Mouse (Mus musculus) small intestine, adult 2 months (tissue): Measurements from ENCODE around the gene Pex7. TPM values are rescaled to one million over a fixed set of nuclear protein-coding genes. Genes with fewer than 3 reads are reported as not detected.

Source experiments
- H3K27ac ChIP-seq: fragments of 200-500 bp; 2 replicates; pipeline ENCODE4 v1.5.1; 2012; ENCODE audit warnings: low read depth, low read length, control low read depth, inconsistent platforms; ENCODE audit not compliant: insufficient read depth
- H3K27me3 ChIP-seq: fragments of 200-500 bp; 2 replicates; pipeline ENCODE4 v1.6.1; 2012; ENCODE audit warnings: mild to moderate bottlenecking, moderate library complexity, low read length, inconsistent platforms; ENCODE audit not compliant: control insufficient read depth, insufficient read depth
- H3K36me3 ChIP-seq: fragments of 200-500 bp; 2 replicates; pipeline ENCODE4 v1.6.1; 2012; ENCODE audit warnings: mild to moderate bottlenecking, low read length, control low read depth, inconsistent platforms; ENCODE audit not compliant: control insufficient read depth, insufficient read depth
- H3K4me1 ChIP-seq: fragments of 200-500 bp; 2 replicates; pipeline ENCODE4 v1.6.1; 2012; ENCODE audit warnings: low read length, inconsistent platforms, mixed read lengths; ENCODE audit not compliant: control insufficient read depth, insufficient read depth, insufficient read length
- H3K4me3 ChIP-seq: fragments of 200-500 bp; 2 replicates; pipeline ENCODE4 v1.5.1; 2012; ENCODE audit warnings: low read depth, mild to moderate bottlenecking, control low read depth, inconsistent platforms, low read length, moderate library complexity
- CTCF ChIP-seq: fragments of 200-500 bp; IDR thresholded peaks from 2 replicates; pipeline ENCODE4 v1.5.1; 2012; ENCODE audit warnings: low read depth, mild to moderate bottlenecking, control low read depth, inconsistent platforms, low read length, moderate library complexity, mixed read lengths; ENCODE audit not compliant: insufficient replicate concordance, insufficient read length; ENCODE audit errors: extremely low read depth
- POLR2A ChIP-seq: fragments of 200-500 bp; IDR thresholded peaks from 2 replicates; pipeline ENCODE4 v1.6.1; 2012; ENCODE audit warnings: low read depth, mild to moderate bottlenecking, control low read depth, inconsistent platforms, low read length, moderate library complexity
- WGBS: fragments of 180-500 bp; shearing (Covaris S2); methylation state at CpG from one replicate; pipeline ENCODE4 v1.1.7; 2018; 5-methylcytosine and 5-hydroxymethylcytosine counted together
- polyA plus RNA-seq: library from polyadenylated mRNA; depleted of rRNA; stranded (reverse); fragments of >200 nt; gene quantifications from 2 replicates; pipeline ENCODE4 v1.2.3, GENCODE M21; 2012

The Pex7 gene
- polyA plus RNA-seq, 1 experiment = 26.1 TPM

GRCm38 (mm10) chr10:19891686-19892085 is 15.8 kb downstream of the Pex7 start:
- Histone ChIP-seq H3K36me3 (peaks cover 21% of the 10 kb centered on the region), H3K4me1 (0 out of 2 replicates have a peak, but pooled peaks cover 2% of the 10 kb centered on the region), H3K4me3 (no peak overlapping the region), H3K27ac (no peak overlapping the region), H3K27me3 (no peaks in the 10 kb centered on the region)
- 75% methylated on average over 3 of the region's 3 CpGs for WGBS
- no peak for TF ChIP-seq CTCF
- no peak for TF ChIP-seq POLR2A

DNA sequence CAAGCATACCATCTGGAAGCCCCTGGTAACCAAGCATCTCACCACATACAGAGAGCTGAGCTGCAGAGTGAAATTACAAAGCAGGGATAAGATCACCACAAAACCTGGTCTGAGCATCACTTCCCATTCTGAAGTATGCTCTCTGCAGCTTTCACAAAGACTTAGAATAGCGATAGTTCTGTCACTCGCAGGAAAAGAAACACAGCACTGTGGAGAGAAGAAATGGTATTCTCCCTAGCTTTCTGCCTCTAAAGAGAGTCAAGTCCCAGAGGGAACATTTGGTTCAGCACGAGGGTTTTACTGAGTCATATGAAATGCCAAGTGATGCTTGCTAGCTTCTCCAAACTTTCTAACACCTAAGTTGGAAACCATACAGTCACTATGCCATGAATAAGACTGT is 17.6 kb downstream of the Pex7 start:
- Histone ChIP-seq H3K4me3 (no peak overlapping the region), H3K4me1 (0 out of 2 replicates have a peak, but pooled peaks cover 2% of the 10 kb centered on the region), H3K27me3 (no peaks in the 10 kb centered on the region), H3K27ac (no peak overlapping the region), H3K36me3 (peaks cover 29% of the 10 kb centered on the region)
- TF ChIP-seq CTCF = no peak
- no peak for TF ChIP-seq POLR2A
- WGBS = 83% methylated on average over 3 of the region's 3 CpGs

GRCm38 (mm10) chr10:19886249-19886648 is 21.2 kb downstream of the Pex7 start:
- 80% methylated on average over 3 of the region's 3 CpGs for WGBS
- Histone ChIP-seq H3K27ac (no peak overlapping the region), H3K27me3 (no peaks in the 10 kb centered on the region), H3K4me3 (no peak overlapping the region), H3K4me1 (0 out of 2 replicates have a peak, but pooled peaks cover 2% of the 10 kb centered on the region), H3K36me3 (peaks cover 24% of the 10 kb centered on the region)
- TF ChIP-seq CTCF = no peak
- TF ChIP-seq POLR2A = no peak

DNA sequence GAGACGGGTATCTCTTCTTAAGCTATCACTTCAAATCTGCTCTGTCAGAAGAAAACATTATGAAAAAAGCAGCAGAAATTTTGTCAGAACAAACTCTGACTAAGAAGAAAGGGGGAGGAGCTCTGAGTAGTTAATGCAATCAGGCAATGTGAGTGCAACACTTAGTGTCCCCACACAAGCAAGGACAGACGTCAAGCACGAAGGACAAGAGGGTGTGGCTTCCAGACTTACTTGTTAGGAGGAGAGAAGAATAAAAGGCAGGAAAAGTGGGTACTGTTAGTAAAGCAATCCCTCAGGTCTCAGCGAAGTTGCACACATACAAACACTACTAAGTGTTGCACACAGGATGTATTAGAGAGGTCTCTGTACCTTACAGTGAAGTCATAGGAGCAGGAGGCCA is 23.1 kb downstream of the Pex7 start:
- WGBS = 72% methylated on average over 4 of the region's 4 CpGs
- TF ChIP-seq CTCF (no peak), POLR2A (no peak)

GRCm38 (mm10) chr10:19880437-19880836 is 27.1 kb downstream of the Pex7 start:
- H3K4me1 ChIP-seq = no peaks in the 10 kb centered on the region
- H3K4me3 ChIP-seq = no peak overlapping the region
- peaks cover 5% of the 10 kb centered on the region for H3K36me3 ChIP-seq
- TF ChIP-seq CTCF = no peak
- TF ChIP-seq POLR2A = no peak
- no peaks in the 10 kb centered on the region for H3K27me3 ChIP-seq
- WGBS = 82% methylated on average over 3 of the region's 3 CpGs
- no peak overlapping the region for H3K27ac ChIP-seq

More for the DNA sequence above, 23.1 kb downstream of the Pex7 start:
- Histone ChIP-seq H3K4me3 (no peak overlapping the region), H3K36me3 (peaks cover 23% of the 10 kb centered on the region), H3K27ac (no peak overlapping the region), H3K27me3 (no peaks in the 10 kb centered on the region), H3K4me1 (no peaks in the 10 kb centered on the region)

DNA sequence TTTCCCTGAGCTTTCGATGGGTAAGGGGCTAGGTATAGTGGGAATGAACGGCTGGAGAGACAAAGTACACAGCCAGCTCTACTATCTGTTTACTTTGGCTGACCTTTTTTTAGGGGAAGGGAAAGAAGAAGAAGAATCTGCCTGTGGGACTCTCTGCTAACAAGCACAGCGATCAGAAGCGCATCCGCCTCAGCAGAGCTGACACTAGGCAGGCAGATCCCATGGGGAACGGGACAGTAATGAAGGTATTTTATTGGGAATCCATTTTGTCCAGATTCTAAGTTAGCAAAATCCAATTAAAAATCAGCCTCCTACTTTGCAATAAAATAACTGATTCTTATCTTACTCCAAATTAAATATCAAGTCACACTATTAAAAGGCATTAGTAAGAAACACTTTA is 28.3 kb downstream of the Pex7 start:
- peaks cover 3% of the 10 kb centered on the region; the same call in 1 of the 2 replicates for H3K36me3 ChIP-seq
- TF ChIP-seq CTCF = no peak
- no peak for TF ChIP-seq POLR2A
- no peak overlapping the region for H3K4me3 ChIP-seq
- no peaks in the 10 kb centered on the region for H3K4me1 ChIP-seq
- WGBS = 70% methylated on average over 6 of the region's 6 CpGs
- no peak overlapping the region for H3K27ac ChIP-seq
- H3K27me3 ChIP-seq = no peaks in the 10 kb centered on the region

- TF ChIP-seq CTCF (no peak), POLR2A (no peak)
- H3K36me3 ChIP-seq = peaks cover 4% of the 10 kb centered on the region
- H3K27ac ChIP-seq = no peak overlapping the region
- H3K27me3 ChIP-seq = no peaks in the 10 kb centered on the region
- no peaks in the 10 kb centered on the region for H3K4me1 ChIP-seq
- no peak overlapping the region for H3K4me3 ChIP-seq
- 84% methylated on average over 9 of the region's 9 CpGs for WGBS
Observed at GRCm38 (mm10) chr10:19877679-19878078, 29.8 kb downstream of the Pex7 start.
